Mouse (Mus musculus) lung, adult 2 months (tissue): ENCODE results near the gene Glis1. TPM values are rescaled to one million over a fixed set of nuclear protein-coding genes. Genes with fewer than 3 reads are reported as not detected.

Experiments used
- DNase-seq: peaks from one replicate; pipeline ENCODE4 v3.0.0; 2022
- H3K4me1 ChIP-seq: fragments of 200-500 bp; 2 replicates; pipeline ENCODE4 v1.6.1; 2011; ENCODE audit warnings: low read length; ENCODE audit not compliant: control insufficient read depth, insufficient read depth
- H3K4me3 ChIP-seq: fragments of 200-500 bp; replicated peaks from 2 replicates; pipeline ENCODE3; 2011; ENCODE audit warnings: low read depth, mild to moderate bottlenecking, control low read depth, low read length; ENCODE audit errors: extremely low read depth
- CTCF ChIP-seq: fragments of 200-500 bp; IDR thresholded peaks from 2 replicates; pipeline ENCODE4 v1.5.1; 2011; ENCODE audit warnings: mild to moderate bottlenecking, low read length, control low read depth; ENCODE audit not compliant: insufficient read depth
- POLR2A ChIP-seq: fragments of 200-500 bp; IDR thresholded peaks from 2 replicates; pipeline ENCODE4 v1.6.1; 2011; ENCODE audit warnings: low read depth, mild to moderate bottlenecking, control low read depth, low read length, borderline replicate concordance; ENCODE audit errors: extremely low read depth
- WGBS: fragments of 180-500 bp; shearing (Covaris S2); methylation state at CpG from one replicate; pipeline ENCODE4 v1.1.7; 2018; 5-methylcytosine and 5-hydroxymethylcytosine counted together
- polyA plus RNA-seq: library from polyadenylated mRNA; depleted of rRNA; stranded (reverse); fragments of >200 nt; gene quantifications from 2 replicates; pipeline ENCODE4 v1.2.3, GENCODE M21; 2012

Glis1 gene
- polyA plus RNA-seq, 1 experiment, result 0.78 TPM

DNA sequence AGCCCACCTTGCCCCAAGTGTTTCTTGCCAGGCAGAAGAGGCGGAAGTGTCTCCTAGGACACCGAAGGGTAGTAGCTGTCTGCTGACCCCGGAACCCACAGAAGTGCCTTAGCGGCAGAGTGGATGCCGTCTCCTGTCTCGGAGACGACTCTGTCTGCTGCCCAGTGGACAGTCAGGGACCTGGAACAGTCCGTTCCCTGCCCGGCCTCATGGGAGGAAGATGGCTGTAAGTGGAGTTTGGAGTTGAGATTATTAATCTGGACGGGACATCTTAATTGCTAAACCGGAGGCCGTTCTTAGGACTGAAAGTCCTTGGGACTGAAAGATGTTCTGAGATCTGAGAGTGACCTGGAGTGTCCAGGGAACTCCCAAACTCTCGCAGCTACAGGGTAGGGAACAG lies 15.1 kb downstream of the Glis1 start:
- no peak overlapping the region for H3K4me3 ChIP-seq
- no peak for TF ChIP-seq POLR2A
- TF ChIP-seq CTCF, result no peak
- no peak for DNase-seq
- H3K4me1 ChIP-seq, result no peaks in the 10 kb centered on the region
- WGBS, result 83% methylated on average over 13 of the region's 13 CpGs

DNA sequence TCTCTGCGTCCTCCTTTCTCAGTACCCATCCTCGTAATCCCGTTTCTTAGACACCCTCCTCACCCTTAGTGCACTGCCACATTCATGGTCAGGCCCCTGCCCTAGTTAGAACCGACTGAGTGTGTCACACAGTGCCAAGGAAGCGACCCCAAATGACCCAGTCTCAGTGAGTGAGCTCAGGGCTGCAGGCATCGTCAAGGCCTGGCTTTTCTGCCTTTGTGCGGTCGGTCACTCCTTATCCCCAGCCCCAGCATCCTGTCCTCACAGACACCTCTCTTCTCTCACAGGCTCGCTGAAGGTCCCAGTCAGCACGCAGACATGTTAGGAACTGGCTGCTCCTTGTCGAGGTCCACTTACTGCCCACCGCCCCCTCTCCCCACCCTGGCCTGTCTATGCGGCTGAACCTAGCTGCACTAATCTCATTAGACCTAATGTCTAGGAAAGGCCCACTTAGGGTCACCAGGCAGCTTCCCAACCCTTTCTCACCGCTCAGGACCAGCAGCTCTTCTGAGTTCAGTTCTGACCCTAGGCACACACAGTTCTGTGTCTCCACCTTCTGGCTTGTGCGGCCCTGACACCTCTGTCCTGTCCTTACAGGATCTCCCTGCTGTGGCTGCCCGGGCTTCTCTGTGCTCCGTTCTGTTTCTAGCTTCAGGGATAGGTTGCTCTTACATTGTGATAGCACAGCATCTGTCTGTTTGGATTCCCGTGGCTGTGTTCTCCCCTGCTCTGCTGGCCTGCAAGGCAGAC lies 18.1 kb downstream of the Glis1 start:
- no peak for DNase-seq
- no peak for TF ChIP-seq POLR2A
- no peak for TF ChIP-seq CTCF
- Histone ChIP-seq H3K4me3 (no peak overlapping the region), H3K4me1 (no peaks in the 10 kb centered on the region)
- 77% methylated on average over 18 of the region's 18 CpGs for WGBS

DNA sequence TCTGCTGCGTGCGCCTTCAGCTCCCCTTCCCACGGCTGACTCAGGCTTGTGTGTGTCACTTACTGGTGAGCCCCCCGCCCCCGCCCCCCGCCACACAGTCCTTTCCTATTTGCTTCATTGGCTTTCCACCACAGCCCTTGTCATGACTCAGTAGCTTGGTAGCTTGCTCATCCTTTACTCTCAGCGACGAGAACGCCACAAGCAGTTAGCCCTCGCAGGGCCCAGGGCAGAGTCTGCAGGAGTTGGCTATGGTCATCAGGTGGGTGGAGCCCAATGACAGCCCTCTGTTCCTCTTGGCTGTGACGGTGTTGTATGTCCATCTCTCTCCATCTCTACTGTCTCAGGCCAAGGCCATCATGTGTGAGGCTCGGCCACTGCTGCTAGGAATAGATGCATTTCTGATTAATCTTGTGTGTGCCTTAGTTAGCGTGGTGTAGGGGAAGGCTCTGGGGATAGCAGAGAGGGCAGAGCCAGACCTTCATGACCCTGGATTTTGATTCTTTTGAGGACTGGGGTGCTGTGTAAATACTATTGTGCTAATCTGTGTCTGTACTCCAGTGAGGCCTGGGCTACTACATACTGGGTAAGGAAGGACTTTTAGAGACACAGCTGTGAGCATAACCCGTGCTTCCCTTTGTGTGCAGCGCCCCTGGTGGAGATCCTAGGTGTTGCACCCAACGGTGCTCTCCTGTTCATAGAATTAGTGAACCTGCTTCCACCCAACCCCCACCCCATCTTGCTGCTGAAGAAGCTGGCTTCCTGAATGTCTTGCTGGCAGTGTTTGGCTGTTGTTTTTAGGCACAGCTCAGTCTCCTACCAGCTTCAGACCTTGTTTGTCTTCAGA lies 19.0 kb downstream of the Glis1 start:
- no peak overlapping the region for H3K4me3 ChIP-seq
- 63% methylated on average over 16 of the region's 16 CpGs for WGBS
- no peaks in the 10 kb centered on the region for H3K4me1 ChIP-seq
- TF ChIP-seq POLR2A (no peak), CTCF (peak; percentile 89)
- DNase-seq, result peak; percentile 76

DNA sequence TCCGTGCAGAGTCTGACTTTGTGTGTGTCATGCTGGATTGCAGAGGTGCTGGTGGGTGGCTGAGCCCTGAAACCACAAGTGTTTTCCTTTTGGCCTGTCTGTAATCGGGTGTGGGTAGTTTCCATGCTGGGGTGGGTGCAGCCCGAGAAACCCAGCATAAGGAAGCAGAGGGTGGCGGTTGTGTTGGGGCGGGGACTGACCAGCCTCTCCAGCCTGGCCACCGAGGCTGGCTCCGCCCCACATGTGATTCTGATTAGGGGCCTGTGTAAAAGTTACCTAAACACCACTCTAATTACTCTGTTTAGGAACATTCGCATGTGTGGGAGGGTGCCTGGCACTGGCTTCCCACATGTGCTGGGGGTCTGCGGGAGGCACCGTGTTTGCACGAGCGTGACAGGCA lies 23.2 kb downstream of the Glis1 start:
- Histone ChIP-seq H3K4me3 (no peak overlapping the region), H3K4me1 (no peaks in the 10 kb centered on the region)
- TF ChIP-seq POLR2A, result no peak
- TF ChIP-seq CTCF, result no peak
- no peak for DNase-seq
- 39% methylated on average over 12 of the region's 12 CpGs for WGBS

DNA sequence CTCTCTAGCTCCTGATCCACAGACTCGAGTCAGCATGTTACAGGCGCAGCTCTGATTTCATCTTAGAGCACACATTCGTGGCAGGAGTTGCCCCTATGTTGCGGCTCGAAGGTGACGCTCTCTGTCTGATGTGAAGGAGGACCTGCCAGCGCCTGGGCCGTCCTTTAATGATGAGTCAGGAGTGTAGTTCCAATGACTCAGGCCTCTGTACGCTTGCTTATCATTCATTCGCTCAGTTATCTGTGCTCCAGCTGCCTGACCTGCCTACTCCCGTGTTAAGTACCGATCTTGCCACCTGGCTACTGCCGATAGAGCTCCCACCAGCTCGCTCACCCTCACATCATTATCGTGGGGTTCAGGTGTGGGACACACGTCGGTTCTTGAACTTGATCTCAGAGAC lies 24.5 kb downstream of the Glis1 start:
- Histone ChIP-seq H3K4me3 (no peak overlapping the region), H3K4me1 (no peaks in the 10 kb centered on the region)
- no peak for TF ChIP-seq CTCF
- 73% methylated on average over 17 of the region's 17 CpGs for WGBS
- no peak for DNase-seq

DNA sequence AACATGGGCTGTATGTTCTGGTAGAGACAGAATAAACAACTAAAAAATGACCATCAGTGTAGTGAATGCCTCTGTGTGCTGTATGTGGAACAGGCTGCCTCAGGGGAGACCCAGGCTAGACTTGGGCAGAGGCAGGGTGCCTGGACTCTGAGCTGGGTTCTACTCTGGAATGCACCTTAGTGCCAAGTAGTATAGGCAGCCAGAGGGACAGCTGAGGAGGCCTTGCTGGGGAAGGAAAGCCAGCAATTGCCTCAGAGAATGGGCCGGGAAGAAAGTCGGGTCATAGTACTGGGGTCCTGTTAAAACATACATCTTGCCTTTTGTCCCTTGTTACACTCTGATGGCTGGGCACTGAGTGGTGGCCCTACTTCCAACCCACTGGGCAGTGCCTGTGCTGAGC lies 25.1 kb downstream of the Glis1 start:
- TF ChIP-seq CTCF, result no peak
- Histone ChIP-seq H3K4me1 (no peaks in the 10 kb centered on the region), H3K4me3 (no peak overlapping the region)
- DNase-seq, result no peak
- 82% methylated on average over 2 of the region's 2 CpGs for WGBS

DNA sequence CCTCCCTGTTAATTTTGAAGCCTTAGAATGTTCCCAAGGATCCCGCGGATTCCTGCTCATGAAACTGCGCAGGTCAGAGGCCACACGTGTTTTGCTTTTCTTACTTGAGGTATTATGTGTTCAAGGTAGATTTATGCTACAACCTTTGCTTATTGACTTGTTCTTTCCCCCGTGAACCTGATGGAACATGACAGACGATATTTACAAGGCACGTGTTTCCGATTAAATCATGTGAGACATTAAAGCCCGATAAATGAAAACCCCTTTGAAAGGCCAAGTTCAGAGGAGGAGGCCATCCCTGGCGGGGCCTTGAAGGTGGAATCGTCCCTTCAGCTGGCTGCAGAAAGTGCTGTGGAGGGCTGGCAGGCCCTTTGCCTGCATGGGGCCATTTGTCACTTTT lies 26.1 kb downstream of the Glis1 start:
- TF ChIP-seq CTCF (no peak), POLR2A (no peak)
- H3K4me1 ChIP-seq, result no peaks in the 10 kb centered on the region
- H3K4me3 ChIP-seq, result no peak overlapping the region
- 86% methylated on average over 11 of the region's 11 CpGs for WGBS
- no peak for DNase-seq

DNA sequence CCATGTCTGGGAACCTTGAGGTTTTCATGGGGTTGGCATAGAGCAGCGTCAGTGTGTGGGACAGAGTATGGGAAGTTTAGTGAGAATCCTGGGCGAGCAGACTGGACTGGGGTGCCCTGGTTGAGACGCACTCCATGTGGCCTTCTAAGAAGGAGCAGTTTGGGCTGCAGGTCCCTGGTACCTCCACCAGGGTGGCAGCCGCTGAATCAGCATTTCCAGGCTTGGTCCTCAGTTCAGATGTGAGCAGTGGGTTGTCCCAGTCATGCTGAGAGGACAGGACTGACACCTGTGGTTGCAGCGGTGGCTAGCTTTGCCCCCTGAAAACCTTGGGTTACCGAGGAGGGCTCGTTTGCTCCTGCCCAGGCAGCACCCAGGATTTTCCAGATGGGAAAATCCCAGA lies 33.4 kb downstream of the Glis1 start:
- no peak for DNase-seq
- Histone ChIP-seq H3K4me3 (no peak overlapping the region), H3K4me1 (no peaks in the 10 kb centered on the region)
- TF ChIP-seq CTCF, result no peak
- WGBS, result 67% methylated on average over 7 of the region's 7 CpGs

DNA sequence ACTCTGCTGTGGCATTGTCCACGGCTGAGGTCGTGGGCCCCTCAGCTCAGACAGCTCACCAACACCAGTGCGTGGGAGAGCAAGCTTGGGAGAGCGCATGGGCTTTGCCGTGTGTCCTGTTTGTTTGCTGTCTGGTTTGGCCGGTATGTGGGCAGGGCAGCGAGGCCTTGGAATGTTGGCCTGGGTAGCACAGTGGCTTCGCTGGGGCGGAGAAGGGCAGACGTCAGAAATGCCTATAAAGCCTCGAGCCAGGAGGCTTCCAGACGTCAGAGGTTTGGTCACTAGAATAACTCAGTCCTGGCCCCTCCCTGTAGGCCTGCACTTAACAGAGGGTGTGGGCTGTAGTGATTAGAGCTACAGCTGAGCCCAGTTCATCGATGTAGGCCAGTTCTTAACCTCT lies 33.9 kb downstream of the Glis1 start:
- TF ChIP-seq CTCF (no peak), POLR2A (no peak)
- no peaks in the 10 kb centered on the region for H3K4me1 ChIP-seq
- 30% methylated on average over 13 of the region's 13 CpGs for WGBS
- peak; percentile 22 for DNase-seq
- no peak overlapping the region for H3K4me3 ChIP-seq

DNA sequence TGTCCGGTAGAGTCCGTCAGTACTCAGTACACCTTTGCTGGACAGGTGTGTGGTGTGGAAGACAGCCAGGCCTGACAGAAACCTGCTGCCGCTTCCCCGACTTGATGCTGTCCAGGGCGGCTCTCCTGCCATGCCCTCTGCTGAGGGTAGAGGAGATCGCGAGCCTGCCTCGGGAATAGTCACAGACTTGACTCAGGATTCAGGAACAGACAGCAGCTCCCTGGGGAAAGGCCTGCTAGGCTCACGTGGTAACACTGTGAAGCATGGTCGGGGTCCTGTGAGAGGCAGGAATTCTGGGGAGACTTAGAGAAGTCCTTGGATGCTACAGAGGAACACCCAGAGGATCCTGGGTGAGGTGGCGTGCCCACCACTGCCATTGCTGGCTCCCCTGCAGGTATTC lies 34.4 kb downstream of the Glis1 start:
- no peak for DNase-seq
- TF ChIP-seq CTCF (no peak), POLR2A (no peak)
- Histone ChIP-seq H3K4me1 (no peaks in the 10 kb centered on the region), H3K4me3 (no peak overlapping the region)
- 68% methylated on average over 11 of the region's 11 CpGs for WGBS
